Mouse (Mus musculus): ENCODE data around the gene Pdk1.
"Not testable (repeated sequence)": the region's sequence is repeated elsewhere in the genome, so short reads cannot be mapped to it uniquely, and the experiment has no call there.

The Pdk1 gene

DNA sequence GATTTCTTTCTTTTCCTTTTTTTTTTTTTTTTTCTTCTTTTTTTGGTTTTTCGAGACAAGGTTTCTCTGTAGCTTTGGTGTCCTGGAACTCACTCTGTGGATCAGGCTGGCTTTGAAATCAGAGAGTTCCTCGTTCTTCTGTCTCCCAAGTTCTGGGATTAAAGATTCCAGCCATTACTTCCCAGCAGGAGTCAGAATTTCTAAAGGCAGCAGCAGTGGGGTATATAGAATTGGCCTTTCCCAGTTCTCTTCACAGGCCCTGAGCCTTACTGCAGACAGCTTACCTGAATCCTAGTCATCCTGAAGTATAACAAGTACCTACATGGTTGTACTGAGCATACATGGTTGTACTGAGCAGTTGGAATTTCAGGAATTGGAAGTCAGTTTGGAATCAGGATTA is 1.8 kb downstream of the Pdk1 start:
- no peak for DNase-seq

DNA sequence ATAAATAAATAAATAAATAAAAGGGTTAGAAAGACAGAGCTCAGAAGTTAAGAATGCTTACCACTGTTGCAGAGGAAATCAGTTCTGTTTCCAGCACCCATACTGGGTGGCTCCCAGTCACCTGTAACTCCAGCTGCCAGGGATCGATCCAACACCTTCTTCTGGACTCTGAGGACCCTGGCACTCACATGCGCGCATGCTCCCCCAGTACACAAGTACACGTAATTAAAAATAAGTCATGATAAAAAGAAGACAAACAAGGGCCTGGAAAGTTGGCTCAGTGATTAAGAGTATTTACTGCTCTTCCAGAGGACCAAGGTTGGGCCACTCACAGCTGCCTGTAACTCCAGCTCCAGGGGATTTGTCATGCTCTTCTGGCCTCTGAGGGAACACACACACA is 4.8 kb downstream of the Pdk1 start:
- DNase-seq: no peak

DNA sequence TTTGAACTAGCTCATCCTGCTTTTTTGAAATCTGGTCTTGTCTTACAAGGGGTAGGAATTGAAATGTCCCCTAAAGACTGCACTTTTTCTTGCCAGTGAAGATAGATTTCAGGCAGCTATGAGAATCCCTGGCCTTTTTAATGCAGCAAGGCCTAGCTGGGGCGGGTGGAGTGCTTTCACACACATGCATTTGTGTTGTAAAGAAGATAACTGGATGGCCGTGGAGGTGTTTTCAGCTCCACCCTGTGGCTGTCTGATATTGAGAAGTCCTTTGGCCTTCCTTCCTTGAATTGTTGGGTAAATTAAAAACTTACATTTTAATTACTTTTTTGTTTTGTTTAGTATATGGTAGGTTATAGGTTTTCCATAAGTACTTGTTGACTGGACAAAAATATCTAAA is 5.4 kb downstream of the Pdk1 start:
- no peak for DNase-seq

DNA sequence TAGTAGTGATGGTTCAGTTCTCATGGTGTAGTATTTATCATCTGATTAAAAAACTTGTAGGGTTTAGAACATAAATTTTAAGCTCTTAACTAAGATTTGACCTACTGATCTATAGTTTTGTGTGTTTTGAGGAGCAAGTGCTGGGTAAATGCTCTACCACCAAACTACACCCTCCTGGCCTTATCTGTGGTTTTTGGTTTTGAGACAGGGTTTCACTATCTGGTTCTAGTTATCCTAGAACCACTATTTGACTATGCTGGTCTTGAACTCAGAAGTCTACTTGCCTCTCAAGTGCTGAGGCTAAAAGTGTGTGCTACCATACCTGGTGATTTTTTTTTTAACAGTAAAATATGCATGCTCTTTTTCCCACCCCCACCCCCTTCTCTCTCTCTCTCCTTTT is 5.9 kb downstream of the Pdk1 start:
- no peak for DNase-seq

DNA sequence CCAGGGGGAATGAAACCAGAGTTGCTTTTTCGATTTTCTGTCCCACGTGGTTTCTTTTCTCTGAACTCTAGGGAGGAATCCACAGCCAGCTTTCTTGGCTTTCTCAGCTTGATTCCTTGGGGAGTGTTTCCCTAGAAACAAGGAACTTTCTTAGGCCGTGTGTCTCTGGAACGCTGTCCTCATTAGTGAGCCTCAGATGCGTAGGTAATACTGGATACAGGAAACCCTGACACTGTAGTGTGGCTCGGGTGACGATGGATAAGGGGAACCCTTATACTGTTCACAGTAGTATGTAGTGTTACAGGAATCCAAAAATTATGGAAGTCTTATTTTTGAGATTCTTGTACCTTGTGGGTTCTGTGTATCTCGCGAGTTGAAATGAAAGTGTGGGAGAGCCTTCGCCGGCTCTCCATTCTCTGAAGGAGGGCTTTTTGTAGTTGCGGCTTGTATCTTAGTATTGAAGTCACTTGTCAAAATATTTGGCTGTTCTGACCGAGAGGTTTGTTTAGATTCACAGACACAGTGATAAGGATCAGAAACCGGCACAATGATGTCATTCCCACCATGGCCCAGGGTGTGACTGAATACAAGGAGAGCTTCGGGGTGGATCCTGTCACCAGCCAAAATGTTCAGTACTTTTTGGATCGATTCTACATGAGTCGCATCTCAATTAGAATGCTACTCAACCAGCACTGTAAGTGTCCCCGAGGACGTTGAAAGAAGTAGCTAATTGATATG is 10.1 kb downstream of the Pdk1 start:
- no peak for DNase-seq

DNA sequence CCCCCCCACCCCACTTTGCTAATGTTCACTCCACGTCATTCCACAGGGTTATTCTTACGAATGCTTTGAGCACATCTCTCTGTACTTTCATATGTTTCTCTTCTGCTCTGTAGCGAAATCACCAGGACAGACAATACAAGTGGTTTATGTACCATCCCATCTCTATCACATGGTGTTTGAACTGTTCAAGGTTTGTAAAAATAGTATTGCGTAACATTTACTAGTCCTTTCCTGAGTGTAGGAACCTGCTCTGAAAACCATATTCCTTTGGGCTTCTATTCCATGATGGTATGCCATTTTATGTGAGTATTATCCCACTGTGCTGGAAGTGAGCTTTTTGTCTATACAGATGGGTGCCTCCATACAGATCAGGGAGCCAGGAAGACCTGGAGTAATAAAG is 14.2 kb downstream of the Pdk1 start:
- DNase-seq: no peak

DNA sequence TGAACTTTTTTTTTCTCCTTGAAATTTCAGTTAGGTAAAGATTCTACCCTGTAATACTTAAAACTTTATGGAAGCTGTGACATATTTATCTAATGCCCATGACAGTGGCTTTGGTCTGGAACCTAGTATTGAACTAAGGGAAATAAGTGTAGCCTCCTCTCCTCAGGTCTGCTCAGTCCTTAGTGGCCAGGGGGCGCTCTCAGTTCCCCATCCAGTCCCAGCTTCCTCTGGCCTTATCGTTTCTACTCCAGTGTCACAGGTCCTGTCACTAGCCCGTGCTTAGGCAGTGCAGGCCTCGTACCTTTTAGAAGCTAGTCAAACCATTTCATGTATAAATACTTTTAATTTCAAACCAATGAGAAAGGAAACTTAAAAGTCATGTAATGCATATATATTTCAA is 15.4 kb downstream of the Pdk1 start:
- no peak for DNase-seq

DNA sequence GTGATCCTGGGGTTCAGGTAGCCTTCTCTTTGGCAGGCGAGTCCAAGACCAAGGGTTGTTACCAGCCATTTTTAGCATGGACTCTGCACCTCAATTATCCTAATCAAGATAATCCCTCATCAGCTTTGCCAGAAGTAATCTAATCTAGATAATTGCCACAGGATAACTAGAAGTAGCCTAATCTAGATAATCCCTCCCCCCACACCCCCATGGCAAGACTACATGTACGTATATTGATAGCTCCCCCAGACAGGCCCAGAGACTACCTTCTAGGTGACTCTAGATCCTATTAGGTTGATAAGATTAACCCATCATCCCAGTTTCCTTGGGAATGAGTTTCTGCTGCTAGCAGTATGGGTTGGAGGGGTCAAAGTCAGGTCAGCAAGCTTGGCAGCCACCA is 18.5 kb downstream of the Pdk1 start:
- DNase-seq: no peak

DNA sequence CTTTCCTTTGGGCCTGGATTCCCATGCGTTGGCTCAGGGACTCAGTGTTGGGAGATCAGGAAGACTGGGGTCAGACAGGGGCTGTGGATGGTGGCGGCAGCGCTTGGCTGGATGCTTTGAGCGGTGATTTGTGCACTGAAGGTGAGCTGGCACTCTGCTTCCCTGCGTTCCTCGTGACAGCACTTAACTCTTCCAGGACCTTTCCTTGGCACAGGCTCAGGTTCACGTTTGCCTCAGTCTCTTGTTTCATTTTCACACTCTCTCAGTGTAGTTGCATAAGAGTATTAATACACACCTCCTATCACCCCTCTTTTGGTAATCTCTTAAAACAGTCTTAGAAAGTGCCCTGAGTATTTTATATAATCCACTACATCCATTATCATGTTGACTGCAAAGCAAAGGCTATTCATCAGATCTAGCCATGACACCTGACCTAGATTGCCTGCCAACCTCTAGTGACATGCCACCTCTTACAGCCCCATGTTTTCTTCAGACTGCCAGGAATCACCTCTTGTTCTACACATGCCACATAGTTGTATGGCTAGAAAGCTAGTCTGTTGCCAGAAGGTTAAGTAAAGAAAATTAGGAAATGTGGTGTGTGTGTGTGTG is 19.8 kb downstream of the Pdk1 start:
- no peak for DNase-seq

DNA sequence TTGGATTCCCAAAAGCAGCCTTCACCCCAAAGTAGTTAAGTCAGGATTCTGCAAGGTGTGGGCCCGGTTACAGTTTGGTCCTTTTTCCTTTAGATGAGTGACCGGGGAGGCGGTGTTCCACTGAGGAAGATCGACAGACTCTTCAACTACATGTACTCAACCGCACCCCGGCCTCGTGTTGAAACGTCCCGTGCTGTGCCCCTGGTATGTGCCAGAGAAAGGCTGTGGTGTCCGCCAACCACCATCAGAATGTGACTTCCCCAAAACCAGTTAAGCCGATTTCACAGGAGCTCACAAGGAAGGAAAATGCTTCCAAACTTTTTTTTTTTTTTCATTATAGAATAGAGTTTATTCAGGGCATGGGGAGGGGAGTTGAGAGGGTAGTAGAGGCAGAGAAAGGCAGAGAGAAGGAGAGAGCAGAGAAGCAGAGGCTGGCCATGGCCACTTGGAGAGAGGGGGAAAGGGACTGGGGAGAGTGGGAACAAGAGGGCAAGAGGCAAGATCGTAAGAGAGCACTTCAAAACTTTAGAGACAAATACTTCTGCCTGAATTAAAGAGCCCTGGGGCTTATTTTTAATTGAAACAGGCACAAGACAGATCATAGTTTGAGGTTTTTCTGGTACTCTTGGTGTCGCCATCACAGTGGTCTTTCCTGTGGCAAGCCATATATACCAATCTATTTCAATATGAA is 22.7 kb downstream of the Pdk1 start:
- no peak for DNase-seq

DNA sequence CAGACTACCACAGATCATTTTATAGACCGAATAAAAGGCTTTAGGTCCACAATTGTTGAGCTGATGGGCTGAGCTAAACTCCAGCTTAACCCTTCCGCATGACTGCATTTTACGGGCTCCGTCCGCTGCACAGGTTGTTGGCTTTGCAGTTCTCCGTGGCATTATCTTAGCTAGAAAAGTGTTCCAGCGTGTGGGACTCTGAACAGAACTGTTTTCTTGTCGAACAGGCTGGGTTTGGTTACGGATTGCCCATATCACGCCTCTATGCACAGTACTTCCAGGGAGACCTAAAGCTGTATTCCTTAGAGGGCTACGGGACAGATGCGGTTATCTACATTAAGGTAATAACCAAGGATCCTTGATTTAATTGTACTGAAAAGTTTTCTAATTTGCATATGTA is 24.4 kb downstream of the Pdk1 start:
- DNase-seq: no peak

DNA sequence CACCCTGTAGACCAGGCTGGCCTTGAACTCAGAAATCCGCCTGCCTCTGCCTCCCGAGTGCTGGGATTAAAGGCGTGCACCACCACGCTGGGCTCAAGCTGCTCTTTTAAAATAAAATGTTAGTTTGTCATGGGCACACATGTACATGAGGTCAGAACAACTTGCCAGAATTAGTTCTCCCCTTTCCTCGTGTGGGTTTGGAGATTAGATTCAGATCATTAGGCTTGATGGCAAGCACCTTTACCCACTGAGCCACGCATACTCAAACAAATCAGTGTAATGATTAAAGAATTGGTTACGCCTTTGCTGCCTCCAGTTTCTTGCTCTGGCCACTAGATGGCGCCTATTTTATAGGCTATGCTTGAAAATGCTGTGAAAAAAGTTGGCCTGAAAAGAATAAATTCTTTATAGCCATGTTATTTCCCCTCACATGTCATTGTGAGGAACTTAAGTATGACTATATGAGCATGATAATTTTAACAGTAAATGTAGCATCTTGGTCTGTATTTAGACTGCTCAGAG is 25.4 kb downstream of the Pdk1 start:
- DNase-seq: peak; percentile 53

DNA sequence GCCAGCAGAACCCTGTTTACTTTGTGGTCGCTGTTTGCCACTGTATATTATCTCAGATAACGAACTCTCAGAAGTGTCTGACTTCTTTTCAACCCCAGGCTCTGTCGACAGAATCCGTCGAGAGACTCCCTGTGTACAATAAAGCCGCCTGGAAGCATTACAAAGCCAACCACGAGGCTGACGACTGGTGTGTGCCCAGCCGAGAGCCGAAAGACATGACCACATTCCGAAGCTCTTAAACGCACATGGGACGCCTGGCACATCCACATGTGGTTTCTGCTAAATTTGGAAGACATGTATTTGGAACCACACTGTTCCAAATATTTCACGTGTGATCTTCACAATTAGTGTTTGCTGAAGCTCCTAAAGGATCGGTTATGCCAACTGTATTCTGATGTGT is 26.9 kb downstream of the Pdk1 start:
- DNase-seq: no peak

DNA sequence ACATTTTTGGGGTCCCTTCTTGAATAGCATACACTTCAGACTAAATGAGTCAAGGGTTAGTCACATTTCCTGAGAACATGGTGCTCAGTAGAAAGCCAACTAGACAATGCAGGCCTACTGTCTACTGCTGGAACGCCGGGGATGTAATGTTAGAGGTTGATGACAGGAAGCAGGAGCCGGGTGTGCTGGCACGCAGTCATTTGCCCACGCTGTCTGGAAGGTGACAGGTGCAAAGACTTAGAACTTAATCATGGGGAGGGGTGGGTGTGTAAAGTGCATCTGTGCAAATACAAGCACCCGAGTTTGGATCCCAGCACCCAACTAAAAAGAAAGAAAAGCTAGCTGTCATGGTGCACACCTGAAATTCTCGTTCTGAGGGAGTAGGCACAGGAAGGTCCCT is 32.1 kb downstream of the Pdk1 start:
- no peak for DNase-seq

DNA sequence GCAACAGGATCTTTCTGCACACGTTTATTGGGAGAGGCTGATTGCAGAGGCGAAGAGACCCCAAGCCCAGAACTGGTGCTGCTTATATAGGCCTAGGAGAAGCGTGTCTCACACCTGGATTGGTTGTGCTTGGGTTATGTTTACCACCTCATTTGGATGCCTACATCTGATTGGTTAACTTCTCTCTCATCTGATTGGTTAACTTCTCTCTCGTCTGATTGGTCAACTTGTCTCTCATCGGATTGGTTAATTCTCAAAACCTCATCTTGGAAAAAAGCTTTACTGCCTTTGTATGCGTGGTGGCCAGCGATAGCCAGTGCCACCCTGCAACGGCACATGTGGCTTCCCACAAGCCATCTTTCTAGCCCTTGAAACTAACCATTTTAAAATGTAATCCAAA is 33.3 kb downstream of the Pdk1 start:
- not testable (repeated sequence) for DNase-seq

DNA sequence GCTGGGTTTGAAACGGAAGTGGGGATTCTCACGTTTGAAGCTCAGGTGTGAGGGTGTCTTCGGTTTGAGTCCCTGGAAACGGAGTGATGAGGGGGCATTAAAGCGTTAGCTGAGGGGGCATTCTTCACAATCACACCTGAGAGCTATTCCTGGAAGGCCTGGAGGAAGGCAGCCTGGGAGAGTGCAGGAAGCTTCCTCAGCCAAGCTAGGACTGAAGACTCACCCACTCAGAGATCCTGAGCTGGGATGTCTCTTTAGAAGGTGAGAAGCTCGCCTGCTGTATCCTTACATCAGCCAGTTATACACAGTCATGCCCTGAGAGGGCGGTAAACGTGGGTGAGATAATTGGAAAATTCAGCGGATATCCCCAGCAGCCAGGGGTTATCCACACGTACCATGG is 40.9 kb downstream of the Pdk1 start:
- DNase-seq: no peak

DNA sequence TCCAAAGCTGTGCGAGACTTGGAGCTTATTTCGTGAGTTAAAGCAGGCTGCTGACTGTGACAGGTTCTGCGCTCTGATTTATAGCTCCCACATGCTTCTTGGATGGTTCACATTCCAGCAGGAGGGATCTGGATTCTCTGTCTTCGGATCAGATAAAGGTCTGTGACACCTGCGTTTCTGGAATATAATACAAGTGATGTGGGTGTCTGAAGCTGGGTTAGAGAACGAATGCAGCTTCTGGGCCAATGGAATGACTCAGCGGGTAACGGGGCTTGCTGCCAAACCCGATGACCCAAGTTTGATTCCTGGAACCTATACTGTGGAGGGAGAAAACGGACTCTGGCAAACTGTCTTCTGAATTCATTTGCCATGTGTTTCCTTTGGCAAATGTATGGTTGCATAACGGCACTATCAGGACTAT is 46.2 kb downstream of the Pdk1 start:
- DNase-seq: peak; percentile 56

DNA sequence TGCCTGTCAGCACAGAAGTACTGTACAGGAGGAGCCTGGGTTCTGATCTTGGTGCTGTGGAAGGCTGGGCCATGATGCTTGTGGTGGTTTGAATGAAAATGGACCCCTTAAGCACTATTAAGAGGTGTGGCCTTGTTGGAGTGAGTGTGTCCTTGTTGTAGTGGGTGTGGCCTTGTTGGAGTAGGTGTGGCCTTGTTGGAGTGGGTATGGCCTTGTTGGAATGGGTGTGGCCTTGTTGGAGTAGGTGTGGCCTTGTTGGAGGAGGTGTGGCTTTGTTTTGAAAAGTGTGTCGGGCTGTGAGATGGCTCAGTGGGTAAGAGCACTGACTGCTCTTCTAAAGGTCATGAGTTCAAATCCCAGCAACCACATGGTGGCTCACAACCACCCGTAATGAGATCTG is 51.9 kb downstream of the Pdk1 start:
- DNase-seq: not testable (repeated sequence)

DNA sequence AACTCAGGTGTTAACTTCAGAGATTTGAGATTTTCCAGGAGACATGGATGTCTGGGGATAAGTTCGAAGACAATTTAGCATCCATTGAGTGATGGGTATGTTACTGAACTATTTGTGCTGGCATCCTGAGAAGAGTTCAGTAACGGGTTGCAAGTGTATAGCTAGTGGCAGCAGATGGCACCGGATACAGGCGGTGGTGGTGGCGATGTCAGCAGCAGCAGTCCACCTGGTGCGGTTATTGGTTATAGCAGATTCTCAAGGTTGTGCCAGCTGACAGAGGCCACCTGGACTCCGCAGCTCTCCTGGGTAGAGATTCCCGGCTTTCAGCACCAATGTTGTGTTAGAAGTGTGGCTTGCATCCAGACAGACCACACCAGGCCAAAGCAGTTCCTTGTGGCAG is 61.0 kb downstream of the Pdk1 start:
- peak; percentile 5 for DNase-seq

DNA sequence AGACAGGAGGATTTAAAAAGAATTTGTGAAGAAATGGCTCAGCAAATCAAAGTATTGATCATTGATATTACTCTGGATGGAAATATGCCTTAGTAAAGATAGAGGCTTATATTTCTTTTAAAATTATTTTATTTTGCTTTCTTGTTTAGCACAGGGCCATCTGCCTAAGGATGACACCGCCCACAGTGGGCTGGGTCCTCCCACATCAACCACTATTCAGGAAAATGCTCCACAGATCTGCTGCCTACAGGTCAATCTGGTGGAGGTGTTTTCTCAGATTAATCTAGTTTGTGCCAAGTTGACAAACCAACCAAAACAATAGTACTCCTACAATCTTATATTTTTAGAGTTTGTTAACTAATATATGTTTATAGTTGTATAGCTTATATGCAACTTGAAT is 63.7 kb downstream of the Pdk1 start:
- no peak for DNase-seq

DNA sequence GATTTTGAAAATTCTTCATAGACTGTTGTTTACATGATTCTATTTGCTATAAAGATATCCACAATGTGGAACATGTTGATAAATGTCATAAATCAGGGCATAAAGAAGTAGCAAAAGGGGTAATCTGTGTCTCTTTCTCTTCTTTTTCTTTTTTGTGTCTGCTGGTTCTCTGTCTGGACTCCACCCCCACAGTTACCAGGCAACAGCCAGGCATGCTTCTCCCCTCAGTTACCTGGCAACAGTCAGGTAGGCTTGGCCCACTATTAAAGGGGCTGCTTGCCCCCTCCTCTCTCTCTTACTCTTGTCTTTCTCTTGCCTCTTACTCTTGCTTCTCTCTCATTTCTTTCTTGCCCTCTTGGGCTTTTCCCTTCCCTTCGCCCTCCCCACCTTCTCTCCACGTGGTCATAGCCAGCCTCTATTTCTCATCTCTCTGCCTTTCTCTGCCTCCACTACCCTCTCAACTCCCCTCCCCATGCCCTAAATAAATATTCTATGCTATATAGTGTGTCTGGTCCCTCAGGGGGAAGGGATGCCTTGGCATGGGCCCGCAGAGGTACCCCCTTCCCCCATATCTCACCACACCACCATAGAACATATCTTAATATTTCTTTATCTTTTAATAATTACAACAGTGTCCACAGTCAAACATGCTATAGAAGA is 64.8 kb downstream of the Pdk1 start:
- DNase-seq: no peak

DNA sequence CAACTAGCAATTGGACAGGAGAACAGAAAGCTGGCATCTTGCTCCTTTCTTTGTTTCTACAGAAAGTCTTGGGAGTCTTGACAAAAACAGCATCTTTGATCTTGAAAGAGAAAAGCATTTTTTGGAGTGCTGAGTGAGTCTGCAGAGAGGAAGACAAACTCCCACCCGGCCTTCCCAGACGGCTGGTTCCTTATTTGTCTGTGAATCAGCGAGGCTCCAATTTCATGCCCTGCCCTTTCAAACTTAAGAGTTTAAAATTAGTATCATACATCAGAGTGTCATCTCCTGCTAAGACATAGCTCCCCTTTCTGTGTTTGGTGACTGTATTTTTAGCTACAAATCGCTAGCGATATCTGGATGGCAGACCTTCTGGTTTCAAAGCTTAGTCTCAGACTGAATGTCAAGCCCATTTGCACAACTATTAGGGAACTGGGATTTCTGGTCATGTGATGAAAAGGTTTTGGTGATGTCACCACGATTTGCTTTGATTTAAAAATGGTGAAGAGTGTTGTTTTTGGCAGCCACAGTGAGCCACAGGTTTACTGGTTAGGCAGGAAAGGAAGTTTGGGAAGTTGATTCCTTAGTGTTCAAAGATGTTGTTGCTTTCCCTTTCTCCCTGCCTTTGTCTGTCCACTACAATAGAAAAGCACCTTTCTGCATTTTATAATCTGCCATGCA is 65.8 kb downstream of the Pdk1 start:
- no peak for DNase-seq

All from cerebellum, adult 8-10 months (tissue).